Mouse (Mus musculus): Measurements from ENCODE around the gene Gm10352.
"Not testable (repeated sequence)": the region's sequence is repeated elsewhere in the genome, so short reads cannot be mapped to it uniquely, and the experiment has no call there.

The Gm10352 gene

GRCm38 (mm10) chrY:2900689-2901088, at the start of gene Gm10352:
TSS of gene Gm10352 (plus strand) at chrY:2900989.
- not testable (repeated sequence) for DNase-seq (ENCODE audit: low read depth, low spot score)

GRCm38 (mm10) chrY:2932282-2932681, 31.5 kb downstream of the Gm10352 start, which contains the start of gene Gm29289:
TSS of gene Gm29289 (plus strand) at chrY:2932582.
- DNase-seq (ENCODE audit: low read depth, low spot score) = not testable (repeated sequence)
